ENCODE assay signal across 9 mouse cellular contexts in genomic region chr10:77864067-77864761, GRCm38 (mm10). TPM values are rescaled to one million over a fixed set of nuclear protein-coding genes. Genes with fewer than 3 reads are reported as not detected.
DNase-seq lines count a peak whose midpoint lies in the region; ATAC-seq lines count a peak whose summit lies in the region.
"Had no signal": no experiment of that assay in that cellular context is flagged by ENCODE, and none has a peak within 500 bp of the region (broad histone marks: within the 10 kb centered on the region; RNA-seq: fewer than 3 reads in every experiment).

No protein-coding gene starts in this region.

- peak; percentile 45 for DNase-seq in cerebellum, adult 11-12 months
- no peak for DNase-seq in cerebellum, postnatal 4 days (ENCODE audit: low spot score in 2 of 2)
- peak; percentile 11 for DNase-seq in heart, postnatal 4 days
- peak; percentile 43 for DNase-seq in limb, embryonic 10.5 days (ENCODE audit: low spot score)
- DNase-seq in midbrain, embryonic 11.5 days (ENCODE audit: low spot score, missing footprints): peak; percentile 84
- peak; percentile 67 for DNase-seq in testis, postnatal 10 days (ENCODE audit: low spot score)
- DNase-seq in layer of hippocampus, postnatal 36 days: no peak

- peak overlapping the region; percentile 26 for H3K4me2 ChIP-seq in midbrain, embryonic 11.5 days

- peaks cover 13% of the 10 kb centered on the region for H3K4me1 ChIP-seq in limb, embryonic 10.5 days
- no peaks in the 10 kb centered on the region for H3K4me1 ChIP-seq in midbrain, embryonic 11.5 days (ENCODE audit: control insufficient read depth, insufficient read depth, low read length)

- H3K9me3 ChIP-seq in limb, embryonic 10.5 days (replicated peaks): no peaks in the 10 kb centered on the region
- H3K9me3 ChIP-seq in midbrain, embryonic 11.5 days (ENCODE audit: control insufficient read depth, low read length): no peaks in the 10 kb centered on the region
- H3K9me3 ChIP-seq: G1E had no signal

- 33% methylated on average over 14 of the region's 14 CpGs for WGBS in limb, embryonic 10.5 days
- 42% methylated on average over 14 of the region's 14 CpGs for WGBS in midbrain, embryonic 11.5 days

- H3K27ac ChIP-seq in limb, embryonic 10.5 days: 0 out of 2 replicates have a peak overlapping the region, but pooled peaks have one; percentile 7
- no peak overlapping the region for H3K27ac ChIP-seq in midbrain, embryonic 11.5 days (ENCODE audit: low read depth, low read length)

- peak; percentile 96 for ATAC-seq in common myeloid progenitor, adult 5-6 weeks (replicated peaks; ENCODE audit: low read depth, poor library complexity, severe bottlenecking)
- peak; percentile 88 for ATAC-seq in midbrain, embryonic 11.5 days (ENCODE audit: low FRiP score)

- H3K4me3 ChIP-seq in limb, embryonic 10.5 days: peak overlapping the region; percentile 36
- peak overlapping the region; percentile 18; the same call in 1 of the 2 replicates for H3K4me3 ChIP-seq in midbrain, embryonic 11.5 days (ENCODE audit: low read depth, low read length)

- H3K27me3 ChIP-seq in limb, embryonic 10.5 days (ENCODE audit: low read depth, poor library complexity, severe bottlenecking): no peaks in the 10 kb centered on the region
- no peaks in the 10 kb centered on the region for H3K27me3 ChIP-seq in midbrain, embryonic 11.5 days (ENCODE audit: control insufficient read depth, insufficient read depth, low read length)

- H3K9ac ChIP-seq in midbrain, embryonic 11.5 days (ENCODE audit: low read length): peak overlapping the region; percentile 38; the same call in 1 of the 2 replicates

- H3K36me3 ChIP-seq in limb, embryonic 10.5 days: no peaks in the 10 kb centered on the region
- no peaks in the 10 kb centered on the region for H3K36me3 ChIP-seq in midbrain, embryonic 11.5 days (ENCODE audit: control insufficient read depth, insufficient read depth, low read length)
- H3K36me3 ChIP-seq: G1E had no signal

RNA-seq across cellular contexts. Expression of gene Gm3285, which starts 2.4 kb away (rescaled TPM):
- not detected in 2 replicates for total RNA-seq in common myeloid progenitor, adult 5-6 weeks (2017)
- not detected for total RNA-seq in heart, postnatal 4 days (2021)
- polyA plus RNA-seq in limb, embryonic 10.5 days (2016; fragmentation: Nextera tagmentation; extraction: Ambion mirVana): not detected in 2 replicates
- not detected in 2 replicates for polyA plus RNA-seq in midbrain, embryonic 11.5 days (2014; fragmentation: Nextera tagmentation; extraction: Ambion mirVana)
- total RNA-seq in layer of hippocampus, postnatal 36 days (2021): not detected
- total RNA-seq: G1E had no signal
- polyA plus RNA-seq: G1E had no signal

RNA-seq across cellular contexts. Expression of gene Gm10318, which starts 11.6 kb away (rescaled TPM):
- not detected in 2 replicates for total RNA-seq in common myeloid progenitor, adult 5-6 weeks (2017)
- not detected for total RNA-seq in heart, postnatal 4 days (2021)
- polyA plus RNA-seq in limb, embryonic 10.5 days (2016; fragmentation: Nextera tagmentation; extraction: Ambion mirVana): not detected in 2 replicates
- polyA plus RNA-seq in midbrain, embryonic 11.5 days (2014; fragmentation: Nextera tagmentation; extraction: Ambion mirVana): not detected in 2 replicates
- not detected for total RNA-seq in layer of hippocampus, postnatal 36 days (2021)
- total RNA-seq: G1E had no signal
- polyA plus RNA-seq: G1E had no signal

RNA-seq across cellular contexts. Expression of gene Gm36176, which starts 17.6 kb away (rescaled TPM):
- not detected in 2 replicates for total RNA-seq in common myeloid progenitor, adult 5-6 weeks (2017)
- not detected for total RNA-seq in heart, postnatal 4 days (2021)
- polyA plus RNA-seq in limb, embryonic 10.5 days (2016; fragmentation: Nextera tagmentation; extraction: Ambion mirVana): not detected in 2 replicates
- not detected in 2 replicates for polyA plus RNA-seq in midbrain, embryonic 11.5 days (2014; fragmentation: Nextera tagmentation; extraction: Ambion mirVana)
- not detected for total RNA-seq in layer of hippocampus, postnatal 36 days (2021)
- total RNA-seq: G1E had no signal
- polyA plus RNA-seq: G1E had no signal

RNA-seq across cellular contexts. Expression of gene Krtap10-10, which starts 28.5 kb away (rescaled TPM):
- total RNA-seq in common myeloid progenitor, adult 5-6 weeks (2017): not detected in 2 replicates
- not detected for total RNA-seq in heart, postnatal 4 days (2021)
- not detected in 2 replicates for polyA plus RNA-seq in limb, embryonic 10.5 days (2016; fragmentation: Nextera tagmentation; extraction: Ambion mirVana)
- polyA plus RNA-seq in midbrain, embryonic 11.5 days (2014; fragmentation: Nextera tagmentation; extraction: Ambion mirVana): not detected in 2 replicates
- total RNA-seq in layer of hippocampus, postnatal 36 days (2021): not detected
- polyA plus RNA-seq: G1E had no signal

RNA-seq across cellular contexts. Expression of gene Krtap10-4, which starts 37.3 kb away (rescaled TPM):
- total RNA-seq in common myeloid progenitor, adult 5-6 weeks (2017): not detected in 2 replicates
- total RNA-seq in heart, postnatal 4 days (2021): not detected
- polyA plus RNA-seq in limb, embryonic 10.5 days (2016; fragmentation: Nextera tagmentation; extraction: Ambion mirVana): not detected in 2 replicates
- not detected in 2 replicates for polyA plus RNA-seq in midbrain, embryonic 11.5 days (2014; fragmentation: Nextera tagmentation; extraction: Ambion mirVana)
- not detected for total RNA-seq in layer of hippocampus, postnatal 36 days (2021)
- total RNA-seq: G1E had no signal
- polyA plus RNA-seq: G1E had no signal

Comparison
In these comparisons a context has a peak if more than half of its experiments do, and no peak if none do; other contexts are left out.
1. DNase-seq: peak in cerebellum, adult 11-12 months (single experiment), heart, postnatal 4 days (single experiment), limb, embryonic 10.5 days (single experiment), midbrain, embryonic 11.5 days (single experiment) and testis, postnatal 10 days (single experiment); none in cerebellum, postnatal 4 days (0 of 2) and layer of hippocampus, postnatal 36 days (0 of 2).